Mouse (Mus musculus) G1E (cell line): ENCODE data around the gene Ttc5.

Experiments used
- CTCF ChIP-seq: IDR thresholded peaks from 2 replicates; pipeline ENCODE4 v1.5.1; 2012; ENCODE audit warnings: low read depth, low read length, inconsistent platforms, mixed read lengths
- GATA1 ChIP-seq: IDR thresholded peaks from 2 replicates; pipeline ENCODE4 v1.6.1; 2012; ENCODE audit warnings: borderline replicate concordance, low read length, inconsistent platforms, mixed read lengths
- GATA2 ChIP-seq: IDR thresholded peaks from 2 replicates; pipeline ENCODE4 v1.6.1; 2012; ENCODE audit warnings: low read depth, low read length, inconsistent platforms, borderline replicate concordance
- POLR2AphosphoS5 ChIP-seq: IDR thresholded peaks from 2 replicates; pipeline ENCODE4 v1.6.1; 2012; ENCODE audit warnings: low read depth, low read length, inconsistent platforms; ENCODE audit not compliant: insufficient replicate concordance
- TAL1 ChIP-seq: conservative IDR thresholded peaks from 2 replicates; pipeline ENCODE4 v1.6.1; 2012; ENCODE audit warnings: low read depth, low read length, inconsistent platforms, mixed read lengths

GRCm38 (mm10) chr14:50796464-50796863, 11.1 kb upstream of the Ttc5 start:
- TF ChIP-seq CTCF (no peak), GATA1 (no peak), TAL1 (no peak), GATA2 (no peak), POLR2AphosphoS5 (no peak)
